Mouse (Mus musculus): ENCODE data around the gene Thbs2. TPM values are rescaled to one million over a fixed set of nuclear protein-coding genes. Genes with fewer than 3 reads are reported as not detected.

Thbs2 gene
- polyA plus RNA-seq, 1 experiment: not detected

GRCm38 (mm10) chr17:14702701-14703100, 8.7 kb upstream of the Thbs2 start:
- Histone ChIP-seq H3K9me3 (ENCODE audit: control insufficient read depth, low read length) (no peaks in the 10 kb centered on the region), H3K27me3 (ENCODE audit: control insufficient read depth) (no peaks in the 10 kb centered on the region), H3K4me1 (ENCODE audit: control insufficient read depth) (no peaks in the 10 kb centered on the region), H3K36me3 (ENCODE audit: control insufficient read depth) (no peaks in the 10 kb centered on the region), H3K4me3 (replicated peaks) (no peak overlapping the region)
- TF ChIP-seq TAL1 (IDR thresholded peaks at IDR 0.05; ENCODE audit: low read length) (no peak), GATA1 (IDR thresholded peaks at IDR 0.05; ENCODE audit: low read length) (no peak)

- TF ChIP-seq GATA1 (IDR thresholded peaks at IDR 0.05; ENCODE audit: low read length) (no peak), TAL1 (IDR thresholded peaks at IDR 0.05; ENCODE audit: low read length) (no peak)
- Histone ChIP-seq H3K4me1 (ENCODE audit: control insufficient read depth) (no peaks in the 10 kb centered on the region), H3K36me3 (ENCODE audit: control insufficient read depth) (no peaks in the 10 kb centered on the region), H3K27me3 (ENCODE audit: control insufficient read depth) (no peaks in the 10 kb centered on the region), H3K4me3 (replicated peaks) (no peak overlapping the region), H3K9me3 (ENCODE audit: control insufficient read depth, low read length) (no peaks in the 10 kb centered on the region)
Observed at GRCm38 (mm10) chr17:14701891-14702290, 7.9 kb upstream of the Thbs2 start.

- Histone ChIP-seq H3K4me3 (replicated peaks) (no peak overlapping the region), H3K36me3 (ENCODE audit: control insufficient read depth) (no peaks in the 10 kb centered on the region), H3K4me1 (ENCODE audit: control insufficient read depth) (no peaks in the 10 kb centered on the region), H3K9me3 (ENCODE audit: control insufficient read depth, low read length) (no peaks in the 10 kb centered on the region), H3K27me3 (ENCODE audit: control insufficient read depth) (no peaks in the 10 kb centered on the region)
- TF ChIP-seq GATA1 (IDR thresholded peaks at IDR 0.05; ENCODE audit: low read length) (no peak), TAL1 (IDR thresholded peaks at IDR 0.05; ENCODE audit: low read length) (no peak)
Observed at GRCm38 (mm10) chr17:14700204-14700603, 6.2 kb upstream of the Thbs2 start.

- H3K36me3 ChIP-seq (ENCODE audit: control insufficient read depth): no peaks in the 10 kb centered on the region
- no peaks in the 10 kb centered on the region for H3K9me3 ChIP-seq (ENCODE audit: control insufficient read depth, low read length)
- H3K4me1 ChIP-seq (ENCODE audit: control insufficient read depth): no peaks in the 10 kb centered on the region
- H3K27me3 ChIP-seq (ENCODE audit: control insufficient read depth): no peaks in the 10 kb centered on the region
- TF ChIP-seq GATA1 (IDR thresholded peaks at IDR 0.05; ENCODE audit: low read length) (no peak), TAL1 (IDR thresholded peaks at IDR 0.05; ENCODE audit: low read length) (no peak)
- H3K4me3 ChIP-seq (replicated peaks): no peak overlapping the region
Observed at GRCm38 (mm10) chr17:14698188-14698587, 4.2 kb upstream of the Thbs2 start.

- TF ChIP-seq TAL1 (IDR thresholded peaks at IDR 0.05; ENCODE audit: low read length): no peak
- no peaks in the 10 kb centered on the region for H3K27me3 ChIP-seq (ENCODE audit: control insufficient read depth)
Observed at GRCm38 (mm10) chr17:14697096-14697495, 3.1 kb upstream of the Thbs2 start.

GRCm38 (mm10) chr17:14696281-14696795, 2.3 kb upstream of the Thbs2 start:
- Histone ChIP-seq H3K4me3 (replicated peaks) (no peak overlapping the region), H3K4me1 (ENCODE audit: control insufficient read depth) (no peaks in the 10 kb centered on the region), H3K36me3 (ENCODE audit: control insufficient read depth) (no peaks in the 10 kb centered on the region), H3K9me3 (ENCODE audit: control insufficient read depth, low read length) (no peaks in the 10 kb centered on the region), H3K27me3 (ENCODE audit: control insufficient read depth) (no peaks in the 10 kb centered on the region)
- TF ChIP-seq GATA1 (IDR thresholded peaks at IDR 0.05; ENCODE audit: low read length): no peak
- no peak for TF ChIP-seq TAL1 (IDR thresholded peaks at IDR 0.05; ENCODE audit: low read length)

More at GRCm38 (mm10) chr17:14697096-14697495, 3.1 kb upstream of the Thbs2 start:
- Histone ChIP-seq H3K36me3 (ENCODE audit: control insufficient read depth) (no peaks in the 10 kb centered on the region), H3K4me3 (replicated peaks) (no peak overlapping the region), H3K4me1 (ENCODE audit: control insufficient read depth) (no peaks in the 10 kb centered on the region), H3K9me3 (ENCODE audit: control insufficient read depth, low read length) (no peaks in the 10 kb centered on the region)

GRCm38 (mm10) chr17:14693048-14693993, 714 bp downstream of the Thbs2 start:
- TF ChIP-seq GATA1 (IDR thresholded peaks at IDR 0.05; ENCODE audit: low read length): no peak
- TF ChIP-seq TAL1 (IDR thresholded peaks at IDR 0.05; ENCODE audit: low read length): no peak
- H3K9me3 ChIP-seq (ENCODE audit: control insufficient read depth, low read length): no peaks in the 10 kb centered on the region
- no peaks in the 10 kb centered on the region for H3K27me3 ChIP-seq (ENCODE audit: control insufficient read depth)
- H3K4me1 ChIP-seq (ENCODE audit: control insufficient read depth): no peaks in the 10 kb centered on the region
- no peak overlapping the region for H3K4me3 ChIP-seq (replicated peaks)
- H3K36me3 ChIP-seq (ENCODE audit: control insufficient read depth): no peaks in the 10 kb centered on the region

GRCm38 (mm10) chr17:14691901-14692300, 2.1 kb downstream of the Thbs2 start:
- H3K4me1 ChIP-seq (ENCODE audit: control insufficient read depth): no peaks in the 10 kb centered on the region
- no peaks in the 10 kb centered on the region for H3K36me3 ChIP-seq (ENCODE audit: control insufficient read depth)
- H3K27me3 ChIP-seq (ENCODE audit: control insufficient read depth): no peaks in the 10 kb centered on the region
- no peak overlapping the region for H3K4me3 ChIP-seq (replicated peaks)
- no peaks in the 10 kb centered on the region for H3K9me3 ChIP-seq (ENCODE audit: control insufficient read depth, low read length)
- no peak for TF ChIP-seq GATA1 (IDR thresholded peaks at IDR 0.05; ENCODE audit: low read length)
- TF ChIP-seq TAL1 (IDR thresholded peaks at IDR 0.05; ENCODE audit: low read length): no peak

GRCm38 (mm10) chr17:14691197-14691596, 2.8 kb downstream of the Thbs2 start:
- Histone ChIP-seq H3K27me3 (ENCODE audit: control insufficient read depth) (no peaks in the 10 kb centered on the region), H3K9me3 (ENCODE audit: control insufficient read depth, low read length) (no peaks in the 10 kb centered on the region), H3K36me3 (ENCODE audit: control insufficient read depth) (no peaks in the 10 kb centered on the region), H3K4me3 (replicated peaks) (no peak overlapping the region), H3K4me1 (ENCODE audit: control insufficient read depth) (no peaks in the 10 kb centered on the region)
- no peak for TF ChIP-seq TAL1 (IDR thresholded peaks at IDR 0.05; ENCODE audit: low read length)
- no peak for TF ChIP-seq GATA1 (IDR thresholded peaks at IDR 0.05; ENCODE audit: low read length)
